Mouse (Mus musculus) olfactory bulb, adult 2 months (tissue): ENCODE data around the gene Atp11b.

Source experiments
- CTCF ChIP-seq: fragments of 200-500 bp; IDR thresholded peaks from 2 replicates; pipeline ENCODE4 v1.5.1; 2012; ENCODE audit warnings: low read depth, mild to moderate bottlenecking, low read length, moderate library complexity; ENCODE audit not compliant: insufficient read depth
- POLR2A ChIP-seq: fragments of 200-500 bp; IDR thresholded peaks from 2 replicates; pipeline ENCODE4 v1.6.1; 2012; ENCODE audit warnings: mild to moderate bottlenecking, low read depth, low read length, moderate library complexity; ENCODE audit not compliant: insufficient read depth

DNA sequence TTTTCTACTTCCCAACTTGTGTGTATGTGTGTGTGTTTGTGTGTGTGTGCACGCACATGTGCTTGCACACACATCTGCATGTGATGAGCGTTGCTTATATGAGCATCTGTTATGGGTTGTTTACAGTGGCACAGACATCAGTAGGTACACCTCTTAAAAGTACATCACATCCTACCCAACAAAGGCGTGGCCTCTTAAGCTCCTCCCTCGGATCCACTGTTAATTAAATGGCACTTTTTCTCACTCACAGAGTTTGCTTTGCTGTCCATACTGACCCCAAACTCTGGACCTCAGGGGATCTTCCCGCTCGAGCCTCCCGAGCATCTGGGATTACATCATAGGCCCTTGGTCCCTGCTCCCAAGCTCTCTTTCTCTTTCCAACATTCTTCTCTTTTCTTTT, 31.1 kb upstream of the Atp11b start:
- TF ChIP-seq CTCF (no peak), POLR2A (no peak)
